Mouse (Mus musculus): ENCODE data around the gene Olfr1133.
"Not testable (repeated sequence)": the region's sequence is repeated elsewhere in the genome, so short reads cannot be mapped to it uniquely, and the experiment has no call there.

The Olfr1133 gene

DNA sequence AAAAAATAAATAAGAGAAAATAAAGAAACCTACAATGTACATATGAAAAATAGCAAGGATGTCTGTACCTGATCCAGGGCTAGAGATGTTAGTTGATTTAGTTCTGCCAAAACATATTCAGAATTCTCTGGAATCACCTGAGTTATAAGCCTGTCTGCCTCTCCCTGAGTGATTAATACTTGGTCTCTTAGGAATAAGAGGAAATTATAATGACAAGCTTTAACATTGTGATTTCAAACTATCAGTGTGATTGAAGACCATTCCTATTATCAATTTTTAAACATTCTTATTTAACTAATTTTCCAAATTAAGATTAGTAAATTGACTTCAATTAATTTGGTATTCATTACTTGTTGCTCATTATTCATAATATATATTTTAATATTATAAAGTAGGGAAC is at the start of gene Olfr1133:
TSS of gene Olfr1133 (minus strand) at position 101 of the 400 bp plus-strand sequence.
- no peak for DNase-seq (ENCODE audit: low spot score in 2 of 2)

DNA sequence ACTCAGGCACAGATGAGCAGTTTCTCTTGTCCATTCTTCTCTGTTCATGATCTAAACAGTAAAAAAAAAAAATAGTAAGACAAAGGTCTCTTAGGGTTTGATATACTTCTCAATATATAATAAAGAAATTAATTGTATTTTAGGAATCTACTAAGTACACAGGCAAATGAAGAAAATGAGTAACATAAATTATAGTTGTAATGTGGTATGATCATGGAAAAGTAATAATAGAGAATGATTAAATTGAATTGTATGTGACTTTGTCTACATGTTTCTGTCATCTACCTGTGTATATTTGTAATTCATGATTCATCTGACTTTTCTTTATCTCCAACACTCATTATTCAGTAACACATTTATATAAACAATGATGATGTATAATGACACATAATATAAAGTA is 46.7 kb upstream of the Olfr1133 start, which contains the start of gene Olfr1136:
TSS of gene Olfr1136 (minus strand) at position 101 of the 400 bp plus-strand sequence.
- DNase-seq (ENCODE audit: low spot score in 2 of 2), result no peak

DNA sequence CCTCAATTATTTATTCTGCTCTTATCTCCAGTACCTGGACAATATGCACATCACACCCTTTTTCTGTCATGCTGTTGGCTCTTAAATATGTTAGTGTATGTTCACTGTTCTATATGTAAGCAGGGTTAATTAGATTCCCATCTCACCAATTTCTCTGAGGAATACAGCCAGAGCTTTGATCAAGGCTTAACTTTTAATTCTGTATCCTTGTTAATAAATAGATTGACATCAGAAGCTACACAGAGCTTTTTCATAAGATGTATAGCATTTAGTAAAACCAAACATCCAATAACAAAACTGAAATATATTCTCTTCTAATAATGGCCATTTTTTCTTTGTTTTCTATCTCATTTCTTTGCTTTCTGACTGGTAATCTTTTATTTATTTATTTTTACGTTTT is 26.4 kb upstream of the Olfr1133 start, which contains the start of gene Olfr1135:
TSS of gene Olfr1135 (minus strand) at position 101 of the 400 bp plus-strand sequence.
- no peak for DNase-seq (ENCODE audit: low spot score in 2 of 2)

DNA sequence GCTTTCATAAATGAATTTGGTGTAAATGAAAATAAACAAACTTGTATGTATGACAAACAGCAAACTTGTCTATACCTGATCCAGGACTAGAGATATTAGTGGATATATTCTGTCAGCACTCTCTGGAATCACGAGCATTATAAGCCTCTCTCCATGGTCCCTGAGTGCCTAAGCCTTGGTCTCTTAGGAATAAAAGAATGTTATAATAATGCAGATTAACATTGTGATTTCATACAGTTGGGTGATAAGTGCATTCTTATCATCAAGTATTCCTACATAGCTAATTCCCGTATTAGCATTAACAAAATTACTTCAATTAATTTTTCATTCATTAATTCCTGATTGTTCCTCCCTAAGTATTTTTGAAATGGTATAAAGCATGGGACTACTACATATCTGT is 11.2 kb upstream of the Olfr1133 start, which contains the start of gene Olfr1134:
TSS of gene Olfr1134 (minus strand) at position 101 of the 400 bp plus-strand sequence.
- DNase-seq (ENCODE audit: low spot score in 2 of 2), result no peak

DNA sequence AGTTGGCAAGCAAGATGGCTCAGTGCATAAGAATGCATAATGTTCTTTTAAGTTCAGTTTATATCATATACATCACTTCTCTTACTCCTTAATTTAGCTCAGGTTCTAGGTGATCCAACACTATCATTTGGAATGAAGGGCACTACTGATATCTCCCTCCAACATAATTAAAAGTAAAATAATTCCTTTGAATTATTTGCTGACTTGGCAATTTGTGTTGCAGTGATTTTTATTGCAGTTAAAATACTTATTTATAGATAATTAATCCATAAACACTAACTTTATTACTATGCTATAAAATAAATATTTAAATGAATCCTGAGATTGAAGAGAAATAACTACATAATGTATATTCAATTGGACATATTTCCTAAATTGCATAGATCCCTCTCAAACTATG is 4.7 kb downstream of the Olfr1133 start:
- DNase-seq (ENCODE audit: low spot score in 2 of 2), result no peak

DNA sequence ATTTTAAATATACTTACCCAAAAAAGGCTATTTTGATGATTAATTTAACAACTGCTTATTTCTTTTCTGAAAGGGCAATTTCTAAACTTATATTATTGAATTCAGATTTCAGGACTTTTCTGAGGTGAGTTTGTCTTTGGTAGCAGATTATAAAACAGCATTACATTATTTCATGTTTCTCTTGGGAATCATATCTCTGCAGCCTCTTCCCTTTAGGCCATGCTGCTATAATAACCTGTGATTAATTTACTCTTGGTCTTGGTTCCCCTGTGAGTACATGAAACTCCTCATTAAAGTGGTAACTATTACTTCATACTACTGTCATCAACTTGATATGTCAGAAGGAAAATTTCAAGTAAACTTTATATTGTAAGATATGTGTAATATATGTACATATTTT is 9.7 kb downstream of the Olfr1133 start, which contains the start of gene Olfr1132:
TSS of gene Olfr1132 (minus strand) at position 101 of the 400 bp plus-strand sequence.
- DNase-seq (ENCODE audit: low spot score in 2 of 2), result no peak

DNA sequence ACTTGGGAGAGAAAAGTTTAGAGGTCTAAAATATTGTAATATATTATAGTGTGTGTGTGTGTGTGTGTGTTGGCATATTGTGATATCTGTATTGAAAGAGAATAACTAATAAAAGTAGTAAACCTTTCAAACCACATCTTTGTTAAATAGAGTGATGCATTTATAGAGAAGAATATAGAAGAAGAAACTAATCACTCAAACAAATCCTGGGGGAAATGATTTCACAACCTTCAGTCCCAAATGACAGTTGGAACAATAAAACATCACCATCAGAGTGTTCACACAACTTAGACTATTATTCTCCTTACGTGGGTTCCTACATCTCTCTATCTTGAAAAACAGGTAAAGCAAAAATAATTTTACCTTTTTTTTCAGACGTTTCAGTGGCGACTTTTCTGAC is 20.4 kb downstream of the Olfr1133 start, which contains the start of gene Olfr1131:
TSS of gene Olfr1131 (plus strand) at position 301 of the 400 bp plus-strand sequence.
- DNase-seq (ENCODE audit: low spot score in 2 of 2), result no peak

DNA sequence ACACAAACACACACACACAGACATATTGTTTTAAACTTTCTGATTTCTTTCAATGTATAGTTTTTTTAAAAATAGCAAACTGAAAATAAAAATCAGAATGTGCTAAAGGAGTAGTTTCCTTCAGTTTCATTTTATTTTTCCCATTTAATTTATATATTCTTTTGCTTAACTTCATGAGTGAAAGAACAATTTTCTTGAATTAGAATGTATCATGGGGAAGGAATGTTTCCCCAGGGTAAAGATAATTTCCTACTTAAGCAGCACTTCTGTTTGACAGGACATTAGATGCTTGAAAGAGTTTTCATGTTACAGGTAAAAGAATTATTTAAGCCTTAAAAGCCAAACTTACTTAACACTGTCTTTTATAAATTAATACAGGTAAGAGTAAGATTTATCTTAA is 41.3 kb downstream of the Olfr1133 start, which contains the start of gene Olfr1130:
TSS of gene Olfr1130 (plus strand) at position 301 of the 400 bp plus-strand sequence.
- not testable (repeated sequence) for DNase-seq (ENCODE audit: low spot score in 2 of 2)

Data from spleen, postnatal 4 days (tissue).